Mouse (Mus musculus) cerebellum, adult 9-10 months (tissue): ENCODE measurements around the gene Hoxa1.

Source experiments
- DNase-seq: peaks from one replicate; pipeline ENCODE4 v3.0.0; 2022

Gene Hoxa1

DNA sequence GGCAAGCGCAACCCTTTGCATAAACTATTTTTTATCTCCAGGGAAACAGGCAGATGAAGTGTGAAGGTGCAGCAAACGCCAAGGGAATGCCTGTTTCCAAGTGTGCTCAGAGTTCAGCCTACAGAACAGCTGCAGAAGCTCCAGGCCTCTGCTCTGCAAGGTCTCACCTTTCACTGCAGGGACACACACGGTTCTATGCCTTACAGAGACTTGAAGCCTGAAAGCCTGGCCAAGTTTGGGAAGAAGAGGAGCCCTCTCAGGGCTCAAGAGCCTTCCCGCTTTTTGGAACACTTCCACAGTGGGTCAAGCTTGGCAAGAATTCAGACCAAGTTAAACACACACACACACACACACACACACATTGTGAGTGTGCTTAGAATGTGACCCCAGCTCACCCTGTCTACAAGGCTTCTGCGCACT is 31.1 kb upstream of the Hoxa1 start:
- no peak for DNase-seq

DNA sequence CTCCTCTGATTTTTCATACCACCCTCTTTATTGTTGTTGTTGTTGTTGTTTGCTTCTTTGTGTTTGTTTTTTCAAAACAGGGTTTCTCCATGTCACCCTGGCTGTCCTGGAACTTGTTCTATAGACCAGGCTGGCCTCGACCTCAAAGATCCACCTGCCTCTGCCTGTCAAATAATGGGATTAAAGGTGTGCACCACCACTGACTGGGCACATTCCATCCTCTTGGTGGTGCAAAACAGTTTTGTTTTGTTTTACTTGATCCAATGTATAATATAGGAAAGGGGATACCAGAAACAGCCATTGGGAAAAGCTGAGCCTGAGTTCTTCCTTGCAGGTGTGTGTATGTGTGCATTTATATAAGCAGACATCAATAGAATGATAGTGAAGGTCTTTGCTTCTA is 28.4 kb upstream of the Hoxa1 start:
- no peak for DNase-seq

DNA sequence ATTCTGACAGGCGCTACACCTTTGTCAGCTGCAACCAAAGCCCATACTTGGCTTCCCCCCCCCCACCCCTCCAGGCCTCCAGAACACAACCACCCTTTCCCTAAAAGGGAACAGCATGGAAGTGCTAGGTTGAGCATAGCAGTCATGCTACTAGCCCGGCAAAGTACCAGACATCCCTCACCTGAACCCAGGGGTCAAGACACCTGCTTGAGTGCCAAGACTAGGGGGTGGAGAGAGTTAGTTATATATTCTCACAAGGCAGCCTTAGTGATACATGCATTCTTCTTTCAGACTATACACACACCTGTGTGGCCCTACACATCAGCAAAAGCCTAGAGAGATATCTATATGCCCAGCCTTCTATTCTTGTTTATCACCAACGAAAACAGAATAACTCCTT is 27.7 kb upstream of the Hoxa1 start:
- no peak for DNase-seq

DNA sequence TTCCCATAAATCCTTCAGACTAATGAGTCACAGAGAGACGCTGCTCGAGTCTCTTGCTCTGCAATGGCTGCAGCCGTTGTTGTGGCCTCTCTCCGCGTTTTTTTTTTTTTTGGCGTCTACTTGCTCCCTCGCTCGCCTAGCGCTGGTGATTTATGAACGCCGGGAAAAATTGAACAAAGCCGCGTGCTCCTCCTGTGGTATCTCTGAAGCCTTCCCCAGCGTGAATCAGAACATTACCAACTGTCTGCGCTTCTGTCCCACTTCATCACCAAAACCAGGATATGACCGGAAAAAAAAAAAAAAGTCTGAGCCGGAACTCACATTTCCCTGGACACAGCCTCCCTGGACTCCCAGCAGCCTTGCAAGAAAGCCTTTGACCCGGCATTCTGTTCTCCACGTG is 27.1 kb upstream of the Hoxa1 start:
- DNase-seq: no peak

DNA sequence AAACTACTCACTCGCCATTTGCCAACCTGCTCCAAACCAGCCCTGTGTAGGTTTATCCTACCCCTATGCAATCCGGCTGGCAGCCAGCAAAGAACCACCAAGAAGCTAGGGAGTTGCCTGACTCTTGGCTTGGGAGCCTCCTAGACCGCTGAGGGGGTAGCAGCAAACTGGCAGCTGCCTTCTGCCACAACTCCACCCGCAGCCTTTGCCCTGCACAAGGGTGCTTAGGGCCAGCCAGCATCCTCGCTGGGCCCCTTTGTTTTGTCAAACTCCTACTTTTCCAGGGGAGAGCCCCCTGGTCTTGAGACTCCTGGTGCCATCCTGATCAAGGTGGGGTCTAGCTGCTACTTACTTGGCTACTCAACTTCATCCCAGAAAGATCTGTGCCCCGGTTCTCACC is 26.6 kb upstream of the Hoxa1 start:
- no peak for DNase-seq

DNA sequence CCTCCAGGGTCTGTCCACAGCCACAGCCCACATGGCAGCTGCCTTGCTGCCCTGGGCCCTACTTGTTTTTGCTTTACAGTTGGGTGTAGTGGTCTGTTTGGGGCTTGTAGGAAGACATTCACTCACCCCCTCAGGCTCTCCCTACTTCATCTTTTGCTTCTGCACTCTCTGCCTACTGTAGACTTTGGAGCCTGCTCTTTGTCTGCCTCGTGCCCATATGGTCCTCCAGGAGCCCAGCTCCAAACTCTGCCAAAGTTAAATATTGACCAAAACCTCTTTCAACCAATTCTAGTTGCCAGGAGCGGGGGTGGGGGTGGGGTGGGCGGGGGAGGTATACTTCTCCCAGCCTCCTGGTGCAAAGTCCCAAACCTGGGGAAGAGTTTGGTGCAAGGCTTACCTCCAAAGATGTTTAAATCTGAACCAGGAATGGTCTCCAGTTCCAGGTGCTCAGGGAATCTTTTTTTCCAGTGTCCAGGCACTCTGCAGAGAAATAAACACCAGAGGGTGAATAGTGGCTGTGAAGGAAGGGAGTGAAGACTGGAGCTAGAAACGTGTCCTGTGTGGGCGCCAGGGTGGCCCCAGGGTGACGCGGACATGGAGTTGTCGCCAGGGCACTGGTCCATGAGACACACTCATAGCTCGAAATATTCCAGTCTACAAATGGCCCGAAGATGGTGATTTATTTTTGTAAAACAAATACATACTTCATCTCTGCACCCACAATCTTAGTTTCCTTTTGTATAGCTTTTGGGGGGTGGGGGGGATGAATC is 25.4 kb upstream of the Hoxa1 start:
- DNase-seq: no peak

DNA sequence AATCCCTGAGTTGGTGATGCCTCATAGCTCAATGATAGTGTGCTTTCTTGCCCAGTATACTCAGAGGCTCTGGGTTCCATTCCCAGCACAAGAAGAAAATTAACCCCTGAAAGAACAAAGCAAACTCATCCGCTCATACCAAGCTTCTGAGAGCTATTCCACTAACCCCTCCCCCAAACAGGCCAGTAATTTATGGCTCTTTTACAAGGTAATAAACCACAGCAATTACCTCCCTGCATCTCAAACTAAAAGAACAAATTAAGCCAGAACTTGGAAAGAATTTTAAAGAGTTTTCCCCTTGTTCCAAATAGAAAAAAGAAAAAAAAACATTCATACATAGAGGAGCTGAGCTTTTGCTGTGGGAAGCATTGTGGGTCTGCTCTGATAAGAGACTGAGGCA is 24.7 kb upstream of the Hoxa1 start:
- DNase-seq: no peak

DNA sequence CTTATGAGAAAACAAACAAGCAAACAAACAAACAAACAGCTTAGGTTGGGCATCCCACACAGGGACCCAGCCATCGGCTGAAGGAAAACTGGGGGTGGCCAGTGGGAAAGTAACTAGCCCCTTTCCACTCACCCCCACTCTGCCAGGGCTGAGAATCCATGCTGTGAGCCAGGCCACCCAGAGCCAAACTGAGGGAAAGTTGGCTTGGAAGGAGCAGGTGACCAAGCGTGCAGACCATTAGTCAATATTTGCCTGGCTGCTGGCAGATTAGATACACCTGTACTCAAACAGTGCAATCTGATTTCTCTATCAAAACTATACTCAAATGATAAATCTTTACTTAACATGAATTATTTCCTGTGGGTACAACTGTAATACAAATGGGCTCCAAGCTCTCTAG is 23.9 kb upstream of the Hoxa1 start:
- no peak for DNase-seq

DNA sequence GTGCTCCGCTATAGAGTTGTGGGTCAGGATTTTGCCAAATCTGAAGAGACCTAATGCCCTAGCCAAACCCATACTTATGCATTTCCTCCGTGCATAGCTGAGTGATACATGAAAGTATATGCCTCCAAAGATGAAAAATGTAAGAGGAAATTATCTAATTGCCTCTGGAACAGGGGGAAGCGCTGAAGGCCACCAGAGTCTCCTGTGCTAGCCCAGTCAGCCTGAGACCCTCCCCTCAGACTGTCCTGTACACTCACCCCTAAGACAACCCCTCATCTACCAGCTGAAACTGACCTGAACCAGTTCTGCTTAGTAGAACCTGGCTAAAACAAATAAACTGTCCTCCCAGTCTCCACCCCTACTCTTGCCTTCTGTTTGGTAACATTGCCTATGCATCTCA is 22.6 kb upstream of the Hoxa1 start:
- no peak for DNase-seq

DNA sequence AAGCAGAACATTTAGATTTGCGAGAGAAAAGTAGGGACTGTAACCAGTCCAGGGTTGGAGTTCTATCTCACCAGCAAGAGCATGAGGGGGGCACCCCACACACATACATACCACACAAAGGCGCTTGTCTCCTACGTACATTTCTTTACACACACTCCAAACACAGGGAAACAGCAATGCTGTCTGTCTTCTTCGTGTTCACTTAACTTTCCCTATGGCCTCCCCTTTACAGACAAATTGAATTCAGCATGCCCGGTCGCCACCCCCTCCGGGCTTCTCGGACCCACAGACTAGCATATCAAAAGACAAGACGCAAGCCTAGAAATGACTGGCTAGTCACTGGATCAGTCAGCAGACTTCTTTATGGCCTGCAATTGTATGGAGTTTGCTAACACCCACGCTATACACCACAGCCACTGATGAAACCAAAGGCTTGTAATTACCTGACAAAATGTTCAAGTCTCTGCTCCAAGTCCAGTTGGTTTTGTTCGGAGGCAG is 22.1 kb upstream of the Hoxa1 start:
- no peak for DNase-seq

DNA sequence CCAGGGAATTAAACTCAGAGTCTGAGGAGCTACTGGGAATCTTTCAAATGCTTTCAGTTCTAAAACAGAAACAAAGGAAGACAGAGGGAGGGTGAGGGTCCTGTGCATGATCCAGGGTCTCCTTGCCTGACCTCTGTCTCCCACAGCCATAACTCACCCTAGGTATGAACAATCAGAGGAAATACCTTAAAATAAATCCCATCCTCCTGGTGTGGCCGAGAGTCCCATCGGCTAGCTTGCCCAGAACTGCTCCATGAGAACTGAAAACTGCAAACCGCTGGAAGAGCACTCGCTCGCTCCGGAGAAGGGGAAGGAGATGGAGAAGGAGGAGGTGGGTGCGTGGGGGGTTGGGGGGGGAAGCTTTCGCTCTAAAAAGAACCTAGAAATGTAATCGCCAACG is 21.6 kb upstream of the Hoxa1 start:
- DNase-seq: no peak

DNA sequence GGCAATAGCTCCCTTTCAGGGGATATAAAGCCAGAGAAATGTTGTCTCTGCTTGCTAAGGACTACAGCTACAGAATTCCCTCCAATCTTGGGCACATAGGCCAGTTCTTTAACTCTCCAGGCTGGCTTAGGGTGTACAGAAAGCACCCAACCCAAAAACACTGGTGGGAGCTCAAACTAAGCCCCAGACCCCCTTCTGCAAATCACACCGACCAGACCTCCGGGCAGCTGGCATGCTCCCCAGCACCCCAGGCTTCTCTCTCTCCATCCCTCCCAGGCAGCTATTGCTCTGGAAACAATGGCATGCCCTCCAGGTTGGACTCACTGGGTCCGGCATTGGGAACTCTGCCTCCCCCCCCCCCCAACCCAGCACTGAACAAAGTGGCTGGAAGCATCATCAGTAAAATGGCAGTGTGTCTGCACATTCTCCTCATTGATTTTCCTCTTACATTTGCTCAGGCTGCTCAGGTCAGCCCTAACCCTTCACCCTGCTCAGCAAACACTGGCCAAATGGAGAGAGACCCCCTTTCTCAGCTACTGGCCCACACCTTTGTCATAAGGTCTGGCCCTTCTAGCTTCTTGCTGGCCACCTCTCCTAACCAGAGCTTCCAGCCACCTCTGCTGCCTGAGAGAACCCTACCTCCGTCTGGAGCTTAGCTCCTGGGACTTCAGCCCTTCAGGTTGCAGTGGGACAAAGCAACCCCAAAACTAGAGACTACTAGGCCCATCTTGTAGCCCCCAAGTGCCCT is 21.0 kb upstream of the Hoxa1 start:
- no peak for DNase-seq

DNA sequence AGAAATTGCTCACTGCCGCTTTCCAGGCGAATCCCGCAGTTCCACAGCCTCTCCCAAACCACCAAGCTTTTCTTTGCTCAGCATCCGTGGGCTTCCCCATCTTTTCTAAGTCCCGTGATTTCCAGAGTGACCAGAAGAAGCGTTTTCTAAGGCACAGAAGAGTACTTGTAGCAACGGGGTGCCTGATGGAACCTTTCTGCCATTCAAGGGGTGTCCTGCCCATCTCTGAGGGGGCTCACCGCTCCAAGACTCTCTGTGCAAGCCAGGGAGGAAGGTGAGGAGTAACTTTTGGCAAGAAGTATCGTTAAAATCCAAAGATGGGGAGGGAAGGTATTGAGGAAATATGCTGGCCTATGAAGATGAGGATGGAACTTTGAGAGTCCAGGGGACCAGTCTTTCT is 19.7 kb upstream of the Hoxa1 start:
- no peak for DNase-seq

DNA sequence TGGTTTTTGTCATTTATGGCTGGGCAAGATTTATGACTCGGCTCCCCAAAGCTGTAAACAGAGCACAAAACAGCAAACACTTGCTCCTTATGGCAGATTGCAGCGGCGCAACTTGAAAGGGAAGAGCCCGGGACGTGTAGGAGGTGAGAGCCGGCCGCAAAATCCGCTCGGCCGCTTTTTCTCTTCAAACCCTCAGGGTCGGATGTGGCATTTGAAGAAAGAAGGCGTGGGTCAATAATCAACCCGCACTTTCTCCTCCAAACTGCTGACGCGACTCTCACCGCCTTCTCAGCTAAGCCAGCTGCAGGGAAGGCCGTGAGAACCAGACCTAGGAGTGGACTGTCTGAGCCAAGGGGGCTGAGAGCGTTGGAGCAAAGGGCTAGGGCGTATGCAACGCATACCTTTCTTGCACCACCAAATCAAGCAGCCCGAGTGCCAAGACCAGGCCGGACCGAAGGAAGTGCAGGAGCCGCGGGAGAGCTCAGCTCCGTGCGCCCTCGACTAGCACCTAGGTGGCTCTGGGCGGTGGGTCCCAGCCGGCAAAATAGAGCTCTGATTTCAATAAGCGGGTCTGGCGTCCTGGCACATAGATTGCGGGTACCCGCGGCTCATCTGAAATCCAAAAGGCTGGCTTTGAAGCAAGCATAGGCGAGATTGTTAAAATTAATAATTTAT is 19.1 kb upstream of the Hoxa1 start, which contains the start of gene 5730596B20Rik:
Gene 5730596B20Rik (plus strand): TSS at position 438 of the 675 bp plus-strand sequence.
- DNase-seq: no peak

DNA sequence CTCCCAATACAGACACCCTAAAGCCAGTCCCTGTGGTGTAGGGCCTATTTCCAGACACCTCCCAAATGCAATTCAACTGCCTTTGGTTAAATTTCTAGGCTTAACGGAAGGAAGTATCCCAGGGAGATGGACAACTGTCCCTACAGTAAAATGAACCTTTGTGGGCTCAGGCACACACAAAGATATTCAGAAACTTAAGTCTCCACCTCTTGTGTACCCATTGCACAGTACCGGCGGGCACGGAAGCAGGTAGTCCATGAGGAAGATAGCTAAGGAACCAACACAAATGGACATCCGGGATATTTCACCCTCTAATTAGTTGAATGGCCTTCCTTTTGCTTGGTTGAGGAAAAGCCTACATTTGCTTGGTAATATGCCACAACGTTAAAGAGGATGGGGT is 18.3 kb upstream of the Hoxa1 start:
- no peak for DNase-seq

DNA sequence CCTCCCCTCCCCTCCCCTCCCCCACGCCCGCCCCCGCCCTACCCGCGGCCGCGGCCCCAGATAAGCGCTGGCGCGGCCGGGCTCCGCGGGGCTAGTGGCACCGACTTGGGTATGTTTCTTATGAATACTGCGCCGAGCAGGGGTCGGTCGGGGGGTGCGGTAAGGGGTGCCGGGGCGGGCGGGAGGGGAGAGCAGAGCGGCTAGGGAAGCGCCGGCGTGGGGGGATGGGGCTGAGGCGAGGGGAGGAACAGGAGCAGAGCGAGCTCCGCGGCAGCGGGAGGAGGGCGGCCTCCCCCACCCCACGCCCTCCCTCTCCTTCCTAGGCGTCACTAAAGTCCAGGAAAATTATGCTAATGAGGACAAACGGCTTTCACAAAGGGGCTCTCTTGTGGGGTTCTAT is 17.7 kb upstream of the Hoxa1 start:
- DNase-seq: no peak

DNA sequence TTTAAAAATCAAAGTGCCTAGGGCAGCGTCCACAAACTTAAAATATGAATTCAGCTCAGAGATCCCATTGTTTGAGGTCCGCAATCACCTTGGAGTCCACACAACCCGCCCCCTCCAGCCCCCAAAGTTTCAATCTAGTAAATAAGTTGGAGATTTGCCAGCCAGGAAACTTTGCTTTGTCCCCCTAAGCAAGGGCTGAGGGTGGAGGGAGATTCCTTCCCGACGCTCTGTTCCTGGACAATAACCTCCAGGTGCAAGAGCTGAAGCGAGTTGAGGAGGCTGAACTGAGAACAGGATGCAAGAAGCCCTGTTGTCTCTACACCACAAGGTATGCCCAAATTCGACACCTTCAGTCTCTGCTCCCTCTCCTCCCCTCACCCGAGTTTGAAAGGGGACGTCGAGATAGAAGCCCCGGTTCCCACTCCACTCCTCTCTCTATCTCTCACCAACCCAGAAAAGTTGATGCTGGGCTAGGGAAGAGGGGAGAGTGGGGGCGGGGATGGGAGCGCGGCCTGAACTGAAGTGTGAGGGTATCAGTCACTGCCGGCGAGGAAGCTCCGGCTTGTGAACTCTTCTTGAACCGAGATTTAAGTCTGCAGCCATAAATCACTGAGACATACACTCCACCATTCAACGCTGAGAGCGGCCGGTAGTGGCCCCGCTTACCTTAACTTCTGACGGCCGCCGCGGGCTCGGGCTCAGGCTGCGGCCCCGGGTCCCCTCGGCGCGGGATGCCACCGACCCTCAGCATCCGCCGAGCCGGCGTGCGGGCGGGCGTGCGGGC is 17.0 kb upstream of the Hoxa1 start:
- DNase-seq: no peak

DNA sequence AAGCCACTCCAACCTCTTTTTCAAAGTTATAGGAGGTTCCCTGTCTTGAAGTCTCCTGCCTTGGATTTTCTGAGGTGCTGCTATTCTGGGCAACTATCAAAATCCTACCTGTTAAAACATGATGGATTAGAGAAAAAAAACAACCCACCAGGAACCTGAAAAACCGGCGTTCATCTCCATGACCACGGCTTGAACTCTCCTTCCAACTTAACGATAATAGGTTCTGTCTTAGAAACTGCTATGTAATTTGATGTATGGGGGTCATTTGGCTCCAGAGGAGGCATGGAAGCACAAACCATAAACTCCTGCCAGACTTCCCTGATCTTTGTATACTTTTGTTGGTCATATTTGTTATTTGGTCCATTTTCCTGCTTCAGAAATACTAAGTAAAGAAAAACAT is 15.5 kb upstream of the Hoxa1 start:
- no peak for DNase-seq

DNA sequence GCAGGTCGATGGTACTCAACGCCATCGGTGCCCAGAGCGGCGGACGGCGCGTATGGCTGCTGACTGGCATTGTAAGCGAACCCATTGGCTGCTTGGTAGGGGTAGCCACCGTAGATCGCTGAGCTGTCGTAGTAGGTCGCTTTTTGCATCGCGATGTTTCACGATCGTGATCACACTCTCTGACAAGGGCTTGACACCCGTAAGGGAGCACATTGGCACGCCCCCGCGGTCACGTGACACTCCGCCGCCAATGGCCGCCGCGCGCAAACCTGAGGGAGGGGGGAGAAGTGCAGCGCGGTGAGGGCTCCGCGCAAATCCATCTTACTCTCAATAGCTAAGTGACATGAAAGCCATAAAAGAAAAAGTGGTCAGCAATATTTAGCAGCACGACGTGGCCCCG is 14.4 kb upstream of the Hoxa1 start:
- DNase-seq: no peak

DNA sequence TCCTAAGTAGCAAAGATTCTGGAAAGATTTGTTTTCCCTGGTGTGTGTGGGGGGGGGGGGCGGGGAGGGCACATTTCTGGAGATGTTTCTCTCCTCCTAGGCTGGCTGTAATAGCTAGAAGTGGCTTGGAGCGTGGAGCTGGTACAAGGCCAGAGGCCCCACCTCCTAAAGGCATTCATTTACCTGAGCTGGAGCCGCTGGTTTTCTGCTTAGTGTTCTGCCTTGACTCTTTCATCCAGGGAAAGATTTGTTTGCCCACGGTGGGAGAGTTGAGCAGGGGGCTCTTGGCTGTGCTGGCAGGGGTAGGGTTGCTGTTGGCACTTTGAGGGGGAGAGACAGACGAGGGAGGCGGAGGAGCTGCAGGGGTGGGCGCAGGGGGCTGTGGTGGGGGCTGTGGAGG is 13.8 kb upstream of the Hoxa1 start:
- no peak for DNase-seq

DNA sequence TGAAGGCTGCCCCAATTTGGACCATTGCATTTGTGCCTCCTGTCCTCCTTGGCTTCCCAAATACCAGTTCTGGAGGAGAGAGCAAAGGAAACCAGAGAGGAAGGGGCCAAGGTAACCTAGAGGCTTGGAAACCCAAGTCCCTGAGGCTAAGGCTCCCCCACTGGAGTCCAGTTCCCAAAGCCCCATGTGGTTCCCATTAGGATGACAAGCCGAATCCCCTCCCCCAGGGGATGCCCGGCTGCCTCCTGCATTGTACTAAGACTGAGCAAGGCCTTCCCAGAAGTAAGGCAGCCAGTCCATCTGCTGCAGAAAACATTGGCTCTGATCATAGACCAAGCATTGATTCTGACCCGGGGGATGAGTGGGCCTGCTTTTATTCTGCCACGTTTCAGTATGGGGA is 13.2 kb upstream of the Hoxa1 start:
- DNase-seq: no peak

DNA sequence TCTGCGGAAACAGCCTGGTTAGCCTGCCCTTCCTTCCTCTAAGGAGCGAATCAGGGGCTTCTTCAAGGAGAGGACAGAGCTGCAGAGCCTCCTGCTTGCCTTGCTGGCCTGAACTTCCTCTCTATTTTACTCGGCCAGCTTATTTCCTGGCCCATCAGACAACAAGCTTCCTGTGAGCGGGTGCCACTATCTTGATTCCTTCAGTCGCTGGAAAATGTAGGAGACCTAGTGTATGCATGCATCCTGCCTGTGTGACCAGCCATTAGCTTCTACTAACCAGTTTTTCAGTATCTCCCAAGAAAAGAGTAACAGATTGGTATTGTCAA is 12.7 kb upstream of the Hoxa1 start:
- DNase-seq: no peak
